Mouse (Mus musculus): Measurements from ENCODE around the gene Htr3b. TPM values are rescaled to one million over a fixed set of nuclear protein-coding genes. Genes with fewer than 3 reads are reported as not detected.
A peak's percentile ranks its signal among the peaks of the same experiment; 100 is the strongest.

Gene Htr3b
- not detected in 2 replicates for polyA plus RNA-seq (2012; rRNA removed)

- H3K27ac ChIP-seq (ENCODE audit: insufficient read depth, low read length) = no peak within 1 kb of the TSS
- H3K4me3 ChIP-seq (ENCODE audit: extremely low read depth, insufficient read depth, insufficient read length) = no peak within 1 kb of the TSS
- peaks cover 2% of the 10 kb centered on the region for H3K27me3 ChIP-seq (ENCODE audit: control insufficient read depth, insufficient read depth, low read length)
- no peaks in the 10 kb centered on the region for H3K4me1 ChIP-seq (ENCODE audit: control insufficient read depth, insufficient read depth, insufficient read length)
- H3K36me3 ChIP-seq (ENCODE audit: control insufficient read depth, insufficient read depth, low read length) = no peaks in the 10 kb centered on the region
- TF ChIP-seq POLR2A (IDR thresholded peaks at IDR 0.05; ENCODE audit: low read depth, low read length) (no peak), CTCF (IDR thresholded peaks at IDR 0.05; ENCODE audit: extremely low read depth, insufficient read depth, insufficient read length, insufficient replicate concordance) (no peak)
- DNase-seq (ENCODE audit: low read depth in 1 of 2, low spot score in 2 of 2) = peak in 1 of 2 experiments; percentile 5
- WGBS = 59% methylated on average over 7 of the region's 7 CpGs
Measured at GRCm38 (mm10) chr9:48964587-48965040, at the start of gene Htr3b. Gene Htr3b, minus strand, starts transcription at chr9:48964990.

GRCm38 (mm10) chr9:48999256-48999655, 34.5 kb upstream of the Htr3b start:
- H3K27me3 ChIP-seq (ENCODE audit: control insufficient read depth, insufficient read depth, low read length) = no peaks in the 10 kb centered on the region
- H3K36me3 ChIP-seq (ENCODE audit: control insufficient read depth, insufficient read depth, low read length) = peaks cover 17% of the 10 kb centered on the region
- H3K4me3 ChIP-seq (ENCODE audit: extremely low read depth, insufficient read depth, insufficient read length) = no peak overlapping the region
- peaks cover 3% of the 10 kb centered on the region; the same call in 1 of the 2 replicates for H3K4me1 ChIP-seq (ENCODE audit: control insufficient read depth, insufficient read depth, insufficient read length)
- 96% methylated on average over 6 of the region's 6 CpGs for WGBS
- DNase-seq (ENCODE audit: low read depth in 1 of 2, low spot score in 2 of 2) = no peak
- H3K27ac ChIP-seq (ENCODE audit: insufficient read depth, low read length) = no peak overlapping the region
- no peak for TF ChIP-seq CTCF (IDR thresholded peaks at IDR 0.05; ENCODE audit: extremely low read depth, insufficient read depth, insufficient read length, insufficient replicate concordance)
- no peak for TF ChIP-seq POLR2A (IDR thresholded peaks at IDR 0.05; ENCODE audit: low read depth, low read length)

- Histone ChIP-seq H3K4me3 (ENCODE audit: extremely low read depth, insufficient read depth, insufficient read length) (no peak overlapping the region), H3K4me1 (ENCODE audit: control insufficient read depth, insufficient read depth, insufficient read length) (peaks cover 7% of the 10 kb centered on the region; the same call in 1 of the 2 replicates), H3K27ac (ENCODE audit: insufficient read depth, low read length) (no peak overlapping the region), H3K36me3 (ENCODE audit: control insufficient read depth, insufficient read depth, low read length) (peaks cover 3% of the 10 kb centered on the region; the same call in 1 of the 2 replicates), H3K27me3 (ENCODE audit: control insufficient read depth, insufficient read depth, low read length) (no peaks in the 10 kb centered on the region)
- WGBS = 96% methylated on average over 1 of the region's 1 CpGs
- no peak for DNase-seq (ENCODE audit: low read depth in 1 of 2, low spot score in 2 of 2)
- TF ChIP-seq POLR2A (IDR thresholded peaks at IDR 0.05; ENCODE audit: low read depth, low read length) (no peak), CTCF (IDR thresholded peaks at IDR 0.05; ENCODE audit: extremely low read depth, insufficient read depth, insufficient read length, insufficient replicate concordance) (no peak)
Measured at GRCm38 (mm10) chr9:48995735-48996134, 30.9 kb upstream of the Htr3b start.

GRCm38 (mm10) chr9:48994779-48995178, 30.0 kb upstream of the Htr3b start:
- Histone ChIP-seq H3K27me3 (ENCODE audit: control insufficient read depth, insufficient read depth, low read length) (no peaks in the 10 kb centered on the region), H3K4me1 (ENCODE audit: control insufficient read depth, insufficient read depth, insufficient read length) (peaks cover 7% of the 10 kb centered on the region; the same call in 1 of the 2 replicates), H3K36me3 (ENCODE audit: control insufficient read depth, insufficient read depth, low read length) (peaks cover 1% of the 10 kb centered on the region; the same call in 1 of the 2 replicates), H3K4me3 (ENCODE audit: extremely low read depth, insufficient read depth, insufficient read length) (no peak overlapping the region), H3K27ac (ENCODE audit: insufficient read depth, low read length) (0 out of 2 replicates have a peak overlapping the region, but pooled peaks have one; percentile 33)
- TF ChIP-seq POLR2A (IDR thresholded peaks at IDR 0.05; ENCODE audit: low read depth, low read length) (no peak), CTCF (IDR thresholded peaks at IDR 0.05; ENCODE audit: extremely low read depth, insufficient read depth, insufficient read length, insufficient replicate concordance) (no peak)
- 66% methylated on average over 7 of the region's 7 CpGs for WGBS
- DNase-seq (ENCODE audit: low read depth in 1 of 2, low spot score in 2 of 2) = peak in 1 of 2 experiments; percentile 12

- peaks cover 3% of the 10 kb centered on the region; the same call in 1 of the 2 replicates for H3K4me1 ChIP-seq (ENCODE audit: control insufficient read depth, insufficient read depth, insufficient read length)
- no peak for DNase-seq (ENCODE audit: low read depth in 1 of 2, low spot score in 2 of 2)
- H3K27me3 ChIP-seq (ENCODE audit: control insufficient read depth, insufficient read depth, low read length) = no peaks in the 10 kb centered on the region
- H3K4me3 ChIP-seq (ENCODE audit: extremely low read depth, insufficient read depth, insufficient read length) = no peak overlapping the region
- TF ChIP-seq CTCF (IDR thresholded peaks at IDR 0.05; ENCODE audit: extremely low read depth, insufficient read depth, insufficient read length, insufficient replicate concordance) = no peak
- TF ChIP-seq POLR2A (IDR thresholded peaks at IDR 0.05; ENCODE audit: low read depth, low read length) = no peak
- no peak overlapping the region for H3K27ac ChIP-seq (ENCODE audit: insufficient read depth, low read length)
- 81% methylated on average over 5 of the region's 5 CpGs for WGBS
- H3K36me3 ChIP-seq (ENCODE audit: control insufficient read depth, insufficient read depth, low read length) = peaks cover 1% of the 10 kb centered on the region; the same call in 1 of the 2 replicates
Measured at GRCm38 (mm10) chr9:48991671-48992070, 26.9 kb upstream of the Htr3b start.

- no peak overlapping the region for H3K27ac ChIP-seq (ENCODE audit: insufficient read depth, low read length)
- no peaks in the 10 kb centered on the region for H3K36me3 ChIP-seq (ENCODE audit: control insufficient read depth, insufficient read depth, low read length)
- no peaks in the 10 kb centered on the region for H3K27me3 ChIP-seq (ENCODE audit: control insufficient read depth, insufficient read depth, low read length)
- 58% methylated on average over 12 of the region's 12 CpGs for WGBS
- no peaks in the 10 kb centered on the region; the same call in 1 of the 2 replicates for H3K4me1 ChIP-seq (ENCODE audit: control insufficient read depth, insufficient read depth, insufficient read length)
- TF ChIP-seq CTCF (IDR thresholded peaks at IDR 0.05; ENCODE audit: extremely low read depth, insufficient read depth, insufficient read length, insufficient replicate concordance) (no peak), POLR2A (IDR thresholded peaks at IDR 0.05; ENCODE audit: low read depth, low read length) (no peak)
- no peak overlapping the region for H3K4me3 ChIP-seq (ENCODE audit: extremely low read depth, insufficient read depth, insufficient read length)
- DNase-seq (ENCODE audit: low read depth in 1 of 2, low spot score in 2 of 2) = no peak
Measured at GRCm38 (mm10) chr9:48987201-48988101, 22.7 kb upstream of the Htr3b start.
